Mouse (Mus musculus) stomach, embryonic 15.5 days (tissue): ENCODE results near the gene Fam71e2. TPM values are rescaled to one million over a fixed set of nuclear protein-coding genes. Genes with fewer than 3 reads are reported as not detected.
A peak's percentile ranks its signal among the peaks of the same experiment; 100 is the strongest.

Experiments used
- ATAC-seq: fragments of 200-750 bp; cut with Nextera tagmentation; 2 replicates; pipeline ENCODE4 v1.8.0; 2017; ENCODE audit warnings: low read depth, moderate number of reproducible peaks, moderate TSS enrichment; ENCODE audit not compliant: insufficient read depth, low FRiP score
- H3K27ac ChIP-seq: fragments of 300-500 bp; sonication (generic); 2 replicates; pipeline ENCODE4 v1.5.1; 2015; ENCODE audit warnings: mild to moderate bottlenecking, inconsistent platforms
- H3K27me3 ChIP-seq: fragments of 300-500 bp; sonication (generic); replicated peaks from 2 replicates; pipeline ENCODE4 v1.6.1; 2015; ENCODE audit warnings: inconsistent platforms
- H3K36me3 ChIP-seq: fragments of 300-500 bp; sonication (generic); 2 replicates; pipeline ENCODE4 v1.6.1; 2015; ENCODE audit warnings: inconsistent platforms
- H3K4me1 ChIP-seq: fragments of 300-500 bp; sonication (generic); 2 replicates; pipeline ENCODE4 v1.6.1; 2015; ENCODE audit warnings: inconsistent platforms
- H3K4me2 ChIP-seq: fragments of 300-500 bp; sonication (generic); 2 replicates; pipeline ENCODE4 v1.6.1; 2015; ENCODE audit warnings: mild to moderate bottlenecking, inconsistent platforms
- H3K4me3 ChIP-seq: fragments of 300-500 bp; sonication (generic); replicated peaks from 2 replicates; pipeline ENCODE4 v1.5.1; 2015; ENCODE audit warnings: inconsistent platforms
- H3K9ac ChIP-seq: fragments of 300-500 bp; sonication (generic); 2 replicates; pipeline ENCODE4 v1.6.1; 2015; ENCODE audit warnings: inconsistent platforms
- H3K9me3 ChIP-seq: fragments of 300-500 bp; sonication (generic); 2 replicates; pipeline ENCODE4 v1.6.1; 2016; ENCODE audit warnings: inconsistent platforms
- WGBS: fragments of 180-500 bp; shearing (Covaris S2); methylation state at CpG from one replicate; pipeline ENCODE4 v1.1.7; 2015; 5-methylcytosine and 5-hydroxymethylcytosine counted together
- polyA plus RNA-seq: library from polyadenylated mRNA; unstranded; fragments of >200 nt; fragmentation: Nextera tagmentation; extraction: Ambion mirVana; gene quantifications from 2 replicates; pipeline ENCODE4 v1.2.1, GENCODE M21; 2015

Fam71e2 gene
- polyA plus RNA-seq, 1 experiment from 2014 or later, result not detected

- H3K27ac ChIP-seq, result peak overlapping the region; percentile 82
- ATAC-seq, result peak; percentile 47; the same call in 1 of the 2 replicates
- WGBS, result 31% methylated on average over 3 of the region's 3 CpGs
- H3K9ac ChIP-seq, result no peak overlapping the region
- H3K27me3 ChIP-seq, result no peaks in the 10 kb centered on the region
- H3K4me1 ChIP-seq, result peaks cover 10% of the 10 kb centered on the region; the same call in 1 of the 2 replicates
- no peaks in the 10 kb centered on the region for H3K9me3 ChIP-seq
- H3K36me3 ChIP-seq, result no peaks in the 10 kb centered on the region
- H3K4me3 ChIP-seq, result peak overlapping the region; percentile 40
- peak overlapping the region; percentile 59 for H3K4me2 ChIP-seq
Observed at GRCm38 (mm10) chr7:4724359-4724758, 46.7 kb downstream of the Fam71e2 start.

GRCm38 (mm10) chr7:4723508-4723907 lies 47.6 kb downstream of the Fam71e2 start:
- peak; percentile 40; the same call in 1 of the 2 replicates for ATAC-seq
- H3K27ac ChIP-seq, result 0 out of 2 replicates have a peak overlapping the region, but pooled peaks have one; percentile 82
- no peak overlapping the region for H3K9ac ChIP-seq
- H3K27me3 ChIP-seq, result no peaks in the 10 kb centered on the region
- peak overlapping the region; percentile 59 for H3K4me2 ChIP-seq
- H3K4me3 ChIP-seq, result peak overlapping the region; percentile 40
- 32% methylated on average over 12 of the region's 12 CpGs for WGBS
- peaks cover 10% of the 10 kb centered on the region; the same call in 1 of the 2 replicates for H3K4me1 ChIP-seq
- no peaks in the 10 kb centered on the region for H3K36me3 ChIP-seq
- H3K9me3 ChIP-seq, result no peaks in the 10 kb centered on the region

- peaks cover 7% of the 10 kb centered on the region; the same call in 1 of the 2 replicates for H3K4me1 ChIP-seq
- no peak overlapping the region for H3K9ac ChIP-seq
- H3K4me3 ChIP-seq, result no peak overlapping the region
- no peaks in the 10 kb centered on the region for H3K9me3 ChIP-seq
- no peak for ATAC-seq
- H3K36me3 ChIP-seq, result peaks cover 5% of the 10 kb centered on the region
- no peak overlapping the region for H3K4me2 ChIP-seq
- no peak overlapping the region for H3K27ac ChIP-seq
- H3K27me3 ChIP-seq, result no peaks in the 10 kb centered on the region
- WGBS, result 86% methylated on average over 3 of the region's 3 CpGs
Observed at GRCm38 (mm10) chr7:4719276-4719675, 51.8 kb downstream of the Fam71e2 start.

GRCm38 (mm10) chr7:4716955-4717354 lies 54.1 kb downstream of the Fam71e2 start:
- Histone ChIP-seq H3K36me3 (peaks cover 11% of the 10 kb centered on the region), H3K27me3 (no peaks in the 10 kb centered on the region)
- no peak for ATAC-seq

GRCm38 (mm10) chr7:4712594-4712993 lies 58.5 kb downstream of the Fam71e2 start:
- Histone ChIP-seq H3K4me1 (no peaks in the 10 kb centered on the region), H3K36me3 (peaks cover 24% of the 10 kb centered on the region), H3K4me2 (no peak overlapping the region), H3K9ac (no peak overlapping the region), H3K27ac (no peak overlapping the region), H3K9me3 (no peaks in the 10 kb centered on the region), H3K4me3 (no peak overlapping the region), H3K27me3 (no peaks in the 10 kb centered on the region)
- ATAC-seq, result no peak
- 85% methylated on average over 3 of the region's 3 CpGs for WGBS

More at GRCm38 (mm10) chr7:4716955-4717354, 54.1 kb downstream of the Fam71e2 start:
- Histone ChIP-seq H3K4me2 (no peak overlapping the region), H3K9ac (no peak overlapping the region), H3K4me3 (no peak overlapping the region), H3K4me1 (no peaks in the 10 kb centered on the region), H3K27ac (no peak overlapping the region), H3K9me3 (no peaks in the 10 kb centered on the region)
- WGBS, result 66% methylated on average over 6 of the region's 6 CpGs

- 0 out of 2 replicates have a peak overlapping the region, but pooled peaks have one; percentile 2 for H3K9ac ChIP-seq
- peaks cover 30% of the 10 kb centered on the region for H3K36me3 ChIP-seq
- no peaks in the 10 kb centered on the region for H3K4me1 ChIP-seq
- H3K4me3 ChIP-seq, result no peak overlapping the region
- WGBS, result 42% methylated on average over 18 of the region's 18 CpGs
- no peak overlapping the region for H3K27ac ChIP-seq
- no peak for ATAC-seq
- H3K4me2 ChIP-seq, result no peak overlapping the region
- H3K27me3 ChIP-seq, result no peaks in the 10 kb centered on the region
- H3K9me3 ChIP-seq, result no peaks in the 10 kb centered on the region
Observed at GRCm38 (mm10) chr7:4705098-4705497, 66.0 kb downstream of the Fam71e2 start.

Other genes with a start within 250 kb of the Fam71e2 start
- 5.4 and 6.4 TPM in 2 replicates for gene Tnni3, start 247.1 kb downstream of the Fam71e2 start, polyA plus RNA-seq
- 1.3 and 1.7 TPM in 2 replicates for gene Dnaaf3, start 238.8 kb downstream of the Fam71e2 start, polyA plus RNA-seq
- gene Syt5, start 223.8 kb downstream of the Fam71e2 start, polyA plus RNA-seq, result 7.4 and 7.9 TPM in 2 replicates
- gene Ptprh, start 167.3 kb downstream of the Fam71e2 start, polyA plus RNA-seq, result 0.80 and 0.89 TPM in 2 replicates
- 2.4 and 4.8 TPM in 2 replicates for gene Tmem86b, start 139.9 kb downstream of the Fam71e2 start, polyA plus RNA-seq
- gene Ppp6r1, start 112.3 kb downstream of the Fam71e2 start, polyA plus RNA-seq, result 8.5 and 9.0 TPM in 2 replicates
- gene Hspbp1, start 86.2 kb downstream of the Fam71e2 start, polyA plus RNA-seq, result 83.5 and 94.5 TPM in 2 replicates
- gene Brsk1, start 80.7 kb downstream of the Fam71e2 start, polyA plus RNA-seq, result 0.94 and 1.3 TPM in 2 replicates
- 0.85 and 0.88 TPM in 2 replicates for gene Tmem150b, start 46.1 kb downstream of the Fam71e2 start, polyA plus RNA-seq
- gene Kmt5c, start 31.2 kb downstream of the Fam71e2 start, polyA plus RNA-seq, result 57.2 and 61.4 TPM in 2 replicates
- gene Cox6b2, start 18.2 kb downstream of the Fam71e2 start, polyA plus RNA-seq, result 66.3 and 70.7 TPM in 2 replicates
- gene Il11, start 11.6 kb upstream of the Fam71e2 start, polyA plus RNA-seq, result 0.13 and 0.22 TPM in 2 replicates
- 1.2 and 1.4 TPM in 2 replicates for gene Tmem190, start 11.6 kb upstream of the Fam71e2 start, polyA plus RNA-seq
- 35.4 and 36.4 TPM in 2 replicates for gene Tmem238, start 18.4 kb upstream of the Fam71e2 start, polyA plus RNA-seq
- gene Rpl28, start 21.6 kb upstream of the Fam71e2 start, polyA plus RNA-seq, result 309 and 356 TPM in 2 replicates
- gene Ube2s, start 41.3 kb upstream of the Fam71e2 start, polyA plus RNA-seq, result 306 and 315 TPM in 2 replicates
- 0.36 and 0.44 TPM in 2 replicates for gene Shisa7, start 73.4 kb upstream of the Fam71e2 start, polyA plus RNA-seq
- 12.9 and 14.4 TPM in 2 replicates for gene Isoc2b, start 99.0 kb upstream of the Fam71e2 start, polyA plus RNA-seq
- gene Isoc2a, start 105.9 kb upstream of the Fam71e2 start, polyA plus RNA-seq, result 1.1 and 1.3 TPM in 2 replicates
- not detected in 2 replicates for gene Gm36210, start 135.2 kb upstream of the Fam71e2 start, polyA plus RNA-seq
- 3.3 TPM in 2 replicates for gene Zfp628, start 143.9 kb upstream of the Fam71e2 start, polyA plus RNA-seq
- 4.3 and 4.5 TPM in 2 replicates for gene Nat14, start 150.7 kb upstream of the Fam71e2 start, polyA plus RNA-seq
- 2.1 and 3.5 TPM in 2 replicates for gene Ssc5d, start 154.5 kb upstream of the Fam71e2 start, polyA plus RNA-seq
- 0.22 and 0.30 TPM in 2 replicates for gene Sbk2, start 193.1 kb upstream of the Fam71e2 start, polyA plus RNA-seq
- not detected in 2 replicates for gene Sbk3, start 199.9 kb upstream of the Fam71e2 start, polyA plus RNA-seq
- gene Zfp579, start 224.9 kb upstream of the Fam71e2 start, polyA plus RNA-seq, result 32.2 and 34.1 TPM in 2 replicates
- 16.0 and 16.4 TPM in 2 replicates for gene Zfp524, start 243.1 kb upstream of the Fam71e2 start, polyA plus RNA-seq
- gene Fiz1, start 243.4 kb upstream of the Fam71e2 start, polyA plus RNA-seq, result 40.6 and 43.0 TPM in 2 replicates
- gene Gm44973, start 244.2 kb upstream of the Fam71e2 start, polyA plus RNA-seq, result 1.5 and 2.0 TPM in 2 replicates
- gene Zfp865, start 249.1 kb upstream of the Fam71e2 start, polyA plus RNA-seq, result 5.5 and 7.7 TPM in 2 replicates
- gene Ccdc106, start 249.3 kb upstream of the Fam71e2 start, polyA plus RNA-seq, result 19.2 and 20.8 TPM in 2 replicates